Mouse (Mus musculus): ENCODE results near the gene 2310011J03Rik.

DNA sequence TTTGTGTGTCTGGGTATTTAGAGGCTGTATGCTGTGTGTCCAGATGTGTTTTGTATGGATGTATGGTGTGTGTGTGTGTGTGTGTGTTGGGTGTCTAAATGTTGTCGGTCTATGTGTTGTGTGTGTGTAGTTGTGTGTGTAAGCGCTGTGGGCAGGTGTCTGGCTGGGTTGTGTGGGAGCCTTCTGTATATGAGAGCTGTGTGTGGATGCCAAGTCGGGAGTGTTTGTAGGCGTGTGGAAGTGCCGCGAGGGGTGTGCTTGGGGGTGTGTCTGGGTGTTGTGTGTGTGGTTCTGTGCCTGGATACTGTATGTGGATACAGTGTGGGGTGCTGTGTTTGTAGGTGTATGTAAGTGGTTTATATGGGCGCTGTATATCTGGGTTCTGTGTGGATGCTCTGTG lies 37.0 kb upstream of the 2310011J03Rik start:
- TF ChIP-seq HCFC1 (IDR thresholded peaks at IDR 0.05; ENCODE audit: low read depth, low read length) (no peak), GABPA (IDR thresholded peaks at IDR 0.05; ENCODE audit: low read depth, low read length) (no peak), EP300 (IDR thresholded peaks at IDR 0.05; ENCODE audit: low read depth in 1 of 2, low read length in 2 of 2) (no peak), GATA1 (IDR thresholded peaks at IDR 0.05; ENCODE audit: low read depth, low read length) (no peak), TAL1 (IDR thresholded peaks at IDR 0.05; ENCODE audit: low read length) (no peak), CTCF (IDR thresholded peaks at IDR 0.05 in 2 of 3, conservative IDR thresholded peaks at IDR 0.05 in 1 of 3; ENCODE audit: control insufficient read depth in 1 of 3, insufficient read depth in 1 of 3, low read depth in 2 of 3, low read length in 3 of 3, poor library complexity in 1 of 3, severe bottlenecking in 1 of 3) (no peak), ZKSCAN1 (IDR thresholded peaks at IDR 0.05; ENCODE audit: low read depth, low read length) (no peak), USF1 (IDR thresholded peaks at IDR 0.05; ENCODE audit: low read depth, low read length) (no peak), ZC3H11A (IDR thresholded peaks at IDR 0.05; ENCODE audit: low read depth, low read length) (no peak)

All from MEL (cell line).